Mouse (Mus musculus): ENCODE measurements around the gene Pyy. TPM values are rescaled to one million over a fixed set of nuclear protein-coding genes. Genes with fewer than 3 reads are reported as not detected.

Gene Pyy
- polyA plus RNA-seq, 1 experiment from 2014 or later = not detected

DNA sequence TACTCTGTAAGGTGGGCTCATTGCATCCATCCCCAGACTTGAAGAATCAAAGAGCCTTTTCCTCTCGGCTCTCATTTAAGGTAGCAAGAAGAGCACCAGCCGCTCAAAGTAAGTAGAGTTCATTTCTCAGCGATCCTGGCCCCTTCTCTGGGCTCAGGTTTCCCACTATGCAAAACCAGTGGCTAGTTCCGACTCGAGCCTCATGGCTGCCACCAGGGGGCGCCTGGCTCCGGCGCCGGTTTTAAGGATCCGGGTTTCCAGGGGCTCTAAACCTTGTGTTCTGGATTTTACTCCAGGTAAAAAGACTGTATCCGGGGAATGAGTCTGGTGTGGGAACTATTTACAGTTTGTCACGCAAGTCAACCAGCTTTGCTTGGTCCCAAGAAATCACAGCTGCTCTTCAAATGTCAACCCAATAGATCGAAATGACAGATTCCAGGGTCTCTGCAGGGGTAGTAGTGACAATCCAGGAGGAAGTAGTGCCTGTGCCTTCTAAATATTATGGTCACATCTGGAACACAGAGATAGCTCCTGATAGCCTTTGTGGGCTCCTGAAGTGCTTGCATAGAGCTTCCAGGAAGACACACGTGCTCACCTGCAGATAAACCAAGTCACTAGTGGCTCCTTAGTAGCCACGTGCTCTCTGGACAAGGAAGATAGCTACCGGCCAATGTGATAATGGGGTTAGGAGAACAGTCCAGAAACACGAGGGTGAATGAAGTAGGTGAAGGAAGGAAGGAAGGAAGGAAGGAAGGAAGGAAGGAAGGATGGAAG is 5.0 kb downstream of the Pyy start:
- H3K9ac ChIP-seq (ENCODE audit: low read length) = no peak overlapping the region
- H3K4me2 ChIP-seq (ENCODE audit: low read depth) = 0 out of 2 replicates have a peak overlapping the region, but pooled peaks have one; percentile 0
- ATAC-seq (ENCODE audit: insufficient read depth, low FRiP score, low TSS enrichment) (no peak), DNase-seq (ENCODE audit: low spot score) (peak; percentile 83)
- WGBS = 20% methylated on average over 17 of the region's 17 CpGs
- peaks cover 3% of the 10 kb centered on the region; the same call in 1 of the 2 replicates for H3K4me1 ChIP-seq (ENCODE audit: control insufficient read depth, insufficient read depth, low read length)
- H3K27ac ChIP-seq (ENCODE audit: low read depth, low read length) = no peak overlapping the region
- H3K27me3 ChIP-seq (ENCODE audit: control insufficient read depth, insufficient read depth, low read length) = peaks cover 32% of the 10 kb centered on the region
- H3K36me3 ChIP-seq (ENCODE audit: control insufficient read depth, insufficient read depth, low read length) = no peaks in the 10 kb centered on the region
- H3K4me3 ChIP-seq (ENCODE audit: low read depth, low read length) = no peak overlapping the region
- no peaks in the 10 kb centered on the region for H3K9me3 ChIP-seq (ENCODE audit: control insufficient read depth, low read length)

- Histone ChIP-seq H3K4me3 (ENCODE audit: low read depth, low read length) (no peak within 1 kb of the TSS), H3K27me3 (ENCODE audit: control insufficient read depth, insufficient read depth, low read length) (peaks cover 18% of the 10 kb centered on the region), H3K4me1 (ENCODE audit: control insufficient read depth, insufficient read depth, low read length) (no peaks in the 10 kb centered on the region), H3K9me3 (ENCODE audit: control insufficient read depth, low read length) (no peaks in the 10 kb centered on the region), H3K27ac (ENCODE audit: low read depth, low read length) (no peak within 1 kb of the TSS), H3K4me2 (ENCODE audit: low read depth) (0 out of 2 replicates have a peak within 1 kb of the TSS, but pooled peaks have one; percentile 0), H3K36me3 (ENCODE audit: control insufficient read depth, insufficient read depth, low read length) (no peaks in the 10 kb centered on the region), H3K9ac (ENCODE audit: low read length) (no peak within 1 kb of the TSS)
- DNase-seq (ENCODE audit: low spot score) (no peak), ATAC-seq (ENCODE audit: insufficient read depth, low FRiP score, low TSS enrichment) (no peak)
- WGBS = 72% methylated on average over 4 of the region's 4 CpGs
These were observed 6.4 kb downstream of the Pyy start, which contains the start of gene Ppy for GRCm38 (mm10) chr11:102101219-102101618. TSS of gene Ppy (minus strand) at chr11:102101319.

GRCm38 (mm10) chr11:102096887-102097391 is 10.7 kb downstream of the Pyy start:
- Histone ChIP-seq H3K27ac (ENCODE audit: low read depth, low read length) (no peak overlapping the region), H3K9me3 (ENCODE audit: control insufficient read depth, low read length) (no peaks in the 10 kb centered on the region), H3K4me1 (ENCODE audit: control insufficient read depth, insufficient read depth, low read length) (no peaks in the 10 kb centered on the region), H3K9ac (ENCODE audit: low read length) (peak overlapping the region; percentile 5; the same call in 1 of the 2 replicates), H3K4me3 (ENCODE audit: low read depth, low read length) (no peak overlapping the region), H3K36me3 (ENCODE audit: control insufficient read depth, insufficient read depth, low read length) (no peaks in the 10 kb centered on the region), H3K27me3 (ENCODE audit: control insufficient read depth, insufficient read depth, low read length) (no peaks in the 10 kb centered on the region), H3K4me2 (ENCODE audit: low read depth) (peak overlapping the region; percentile 19)
- ATAC-seq (ENCODE audit: insufficient read depth, low FRiP score, low TSS enrichment) = peak; percentile 77
- DNase-seq (ENCODE audit: low spot score) = peak; percentile 90
- WGBS = 9% methylated on average over 16 of the region's 18 CpGs

DNA sequence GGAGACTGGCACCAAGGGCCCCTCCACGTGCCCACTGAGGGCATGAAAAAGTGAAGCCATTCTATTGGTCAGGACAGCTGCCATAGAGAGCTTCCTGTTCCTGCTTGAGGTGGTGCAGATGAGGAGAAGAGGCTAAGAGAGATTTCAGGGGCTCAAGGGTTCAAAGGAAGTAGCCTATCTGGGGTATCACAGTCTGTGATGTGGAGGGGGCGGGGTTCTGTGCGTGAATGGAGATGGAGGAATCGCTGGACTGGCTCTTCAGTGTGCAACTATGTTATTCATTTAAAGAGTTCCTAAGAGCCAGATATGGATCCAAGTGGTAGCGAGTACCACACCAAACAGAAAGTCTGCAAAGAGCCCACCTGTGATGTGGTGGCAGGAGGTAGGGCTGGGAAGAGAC is 11.2 kb downstream of the Pyy start:
- Histone ChIP-seq H3K27ac (ENCODE audit: low read depth, low read length) (no peak overlapping the region), H3K9me3 (ENCODE audit: control insufficient read depth, low read length) (no peaks in the 10 kb centered on the region), H3K27me3 (ENCODE audit: control insufficient read depth, insufficient read depth, low read length) (no peaks in the 10 kb centered on the region), H3K4me2 (ENCODE audit: low read depth) (peak overlapping the region; percentile 19), H3K4me3 (ENCODE audit: low read depth, low read length) (no peak overlapping the region), H3K4me1 (ENCODE audit: control insufficient read depth, insufficient read depth, low read length) (no peaks in the 10 kb centered on the region), H3K9ac (ENCODE audit: low read length) (peak overlapping the region; percentile 5; the same call in 1 of the 2 replicates), H3K36me3 (ENCODE audit: control insufficient read depth, insufficient read depth, low read length) (no peaks in the 10 kb centered on the region)
- no peak for ATAC-seq (ENCODE audit: insufficient read depth, low FRiP score, low TSS enrichment)
- 79% methylated on average over 5 of the region's 5 CpGs for WGBS
- no peak for DNase-seq (ENCODE audit: low spot score)

- no peaks in the 10 kb centered on the region for H3K27me3 ChIP-seq (ENCODE audit: control insufficient read depth, insufficient read depth, low read length)
- no peak for DNase-seq (ENCODE audit: low spot score)
- H3K36me3 ChIP-seq (ENCODE audit: control insufficient read depth, insufficient read depth, low read length) = no peaks in the 10 kb centered on the region
- no peak for ATAC-seq (ENCODE audit: insufficient read depth, low FRiP score, low TSS enrichment)
- H3K9me3 ChIP-seq (ENCODE audit: control insufficient read depth, low read length) = no peaks in the 10 kb centered on the region
- H3K4me3 ChIP-seq (ENCODE audit: low read depth, low read length) = no peak overlapping the region
- no peaks in the 10 kb centered on the region for H3K4me1 ChIP-seq (ENCODE audit: control insufficient read depth, insufficient read depth, low read length)
- 80% methylated on average over 3 of the region's 3 CpGs for WGBS
- H3K27ac ChIP-seq (ENCODE audit: low read depth, low read length) = no peak overlapping the region
- H3K4me2 ChIP-seq (ENCODE audit: low read depth) = no peak overlapping the region
- no peak overlapping the region for H3K9ac ChIP-seq (ENCODE audit: low read length)
These were observed 12.0 kb downstream of the Pyy start for GRCm38 (mm10) chr11:102095676-102096075.

DNA sequence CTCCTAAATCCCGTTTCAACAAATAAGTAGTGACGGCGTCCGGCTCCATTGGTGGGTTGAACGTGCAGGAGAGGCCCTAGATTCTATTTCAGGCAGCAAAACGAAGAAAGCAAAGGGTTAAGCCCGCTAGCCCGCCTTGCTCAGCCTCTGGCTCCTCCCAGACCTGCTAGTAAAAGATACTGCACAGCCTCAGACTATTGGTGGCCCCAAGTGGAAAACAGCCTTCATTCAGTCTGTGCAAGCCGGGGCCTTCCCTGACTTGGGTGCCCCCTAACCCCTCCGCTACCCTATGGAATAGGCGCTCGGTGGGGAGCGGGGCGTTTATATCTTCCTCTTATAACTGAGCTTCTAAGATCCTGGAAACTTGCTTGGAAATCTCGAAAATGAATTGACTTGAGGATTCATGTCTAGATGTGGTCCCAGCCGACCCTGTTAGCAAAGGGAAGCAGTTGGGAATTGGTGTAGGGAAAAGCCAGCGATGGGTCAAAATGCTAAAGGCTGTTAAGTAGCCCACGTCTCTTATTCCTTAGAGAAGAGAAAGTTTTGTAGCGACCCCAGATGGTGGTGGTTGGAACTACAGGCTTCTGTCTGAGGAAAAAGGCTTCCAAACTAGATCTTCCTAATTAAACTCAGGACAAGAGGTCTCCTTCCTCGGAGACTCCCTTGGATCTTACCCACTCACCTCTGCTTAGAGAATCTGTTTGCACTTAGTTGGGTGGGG is 18.4 kb downstream of the Pyy start:
- DNase-seq (ENCODE audit: low spot score) = peak; percentile 85

GRCm38 (mm10) chr11:102087931-102088898 is 19.4 kb downstream of the Pyy start, which contains the start of gene Mpp2:
TSS of gene Mpp2 (minus strand) at chr11:102088515.
- WGBS = 0% methylated on average over 49 of the region's 49 CpGs
- H3K4me1 ChIP-seq (ENCODE audit: control insufficient read depth, insufficient read depth, low read length) = peaks cover 9% of the 10 kb centered on the region

More for the DNA sequence above, 18.4 kb downstream of the Pyy start:
- Histone ChIP-seq H3K4me2 (ENCODE audit: low read depth) (peak overlapping the region; percentile 87), H3K4me3 (ENCODE audit: low read depth, low read length) (peak overlapping the region; percentile 71), H3K36me3 (ENCODE audit: control insufficient read depth, insufficient read depth, low read length) (no peaks in the 10 kb centered on the region), H3K9ac (ENCODE audit: low read length) (peak overlapping the region; percentile 64; the same call in 1 of the 2 replicates), H3K4me1 (ENCODE audit: control insufficient read depth, insufficient read depth, low read length) (peaks cover 9% of the 10 kb centered on the region), H3K9me3 (ENCODE audit: control insufficient read depth, low read length) (no peaks in the 10 kb centered on the region), H3K27ac (ENCODE audit: low read depth, low read length) (peak overlapping the region; percentile 82), H3K27me3 (ENCODE audit: control insufficient read depth, insufficient read depth, low read length) (no peaks in the 10 kb centered on the region)
- WGBS = under 1% methylated on average over 20 of the region's 20 CpGs
- ATAC-seq (ENCODE audit: insufficient read depth, low FRiP score, low TSS enrichment) = peak; percentile 25; the same call in 1 of the 2 replicates

More at GRCm38 (mm10) chr11:102087931-102088898, 19.4 kb downstream of the Pyy start, which contains the start of gene Mpp2:
- H3K9me3 ChIP-seq (ENCODE audit: control insufficient read depth, low read length) = no peaks in the 10 kb centered on the region
- DNase-seq (ENCODE audit: low spot score) (peak; percentile 87), ATAC-seq (ENCODE audit: insufficient read depth, low FRiP score, low TSS enrichment) (peak; percentile 43)
- peak within 1 kb of the TSS; percentile 82 for H3K27ac ChIP-seq (ENCODE audit: low read depth, low read length)
- peak within 1 kb of the TSS; percentile 87 for H3K4me2 ChIP-seq (ENCODE audit: low read depth)
- H3K36me3 ChIP-seq (ENCODE audit: control insufficient read depth, insufficient read depth, low read length) = no peaks in the 10 kb centered on the region
- peak within 1 kb of the TSS; percentile 71 for H3K4me3 ChIP-seq (ENCODE audit: low read depth, low read length)
- H3K27me3 ChIP-seq (ENCODE audit: control insufficient read depth, insufficient read depth, low read length) = no peaks in the 10 kb centered on the region
- peak within 1 kb of the TSS; percentile 73 for H3K9ac ChIP-seq (ENCODE audit: low read length)

Measured in neural tube, embryonic 11.5 days (tissue).